In the genomic region with DNA sequence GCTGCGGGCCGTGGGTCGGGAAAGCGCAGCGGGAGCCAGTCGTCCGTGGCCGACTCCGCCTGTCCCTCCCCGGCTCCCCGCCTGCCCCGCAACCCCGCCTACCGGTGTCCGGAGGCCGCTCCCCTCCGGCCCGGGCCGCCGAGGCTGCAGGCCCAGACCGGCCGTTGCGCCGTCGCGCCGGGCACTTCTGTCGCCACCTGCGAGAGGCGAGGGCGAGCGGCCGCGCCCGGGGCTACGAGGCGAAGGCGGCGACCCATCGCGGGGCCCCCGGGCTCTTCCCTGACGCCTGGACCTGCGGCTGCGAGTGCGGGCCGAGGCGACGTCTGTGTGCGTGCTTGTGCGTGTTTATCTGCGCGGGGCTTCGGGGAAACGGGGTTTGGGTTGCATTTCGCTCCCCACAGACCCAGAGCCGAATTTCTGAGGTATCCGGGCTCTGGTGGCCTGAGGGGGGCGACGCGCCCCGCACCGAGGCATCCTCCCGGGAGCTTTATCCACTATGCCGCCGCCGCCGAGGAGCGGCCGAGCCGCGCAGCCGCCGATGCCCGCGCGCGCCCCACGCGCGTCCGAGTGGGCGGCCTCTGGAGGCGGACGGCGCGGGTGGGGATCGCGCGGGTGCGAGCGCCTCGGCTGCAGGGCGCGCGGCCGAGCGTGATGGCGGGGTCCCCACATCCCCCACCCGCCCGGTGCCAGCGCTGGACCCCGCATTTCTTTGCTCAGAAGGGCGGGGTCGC, we compare ENCODE assay signal across 8 mouse cellular contexts. TPM values are rescaled to one million over a fixed set of nuclear protein-coding genes. Genes with fewer than 3 reads are reported as not detected.
A peak's percentile ranks its signal among the peaks of the same experiment; 100 is the strongest.
DNase-seq lines count a peak whose midpoint lies in the region; ATAC-seq and TF ChIP-seq lines count a peak whose summit lies in the region.

No protein-coding gene starts in this region.

- no peaks in the 10 kb centered on the region for H3K36me3 ChIP-seq in embryonic facial prominence, embryonic 12.5 days
- H3K36me3 ChIP-seq in heart, embryonic 15.5 days, result no peaks in the 10 kb centered on the region
- no peaks in the 10 kb centered on the region for H3K36me3 ChIP-seq in limb, embryonic 12.5 days
- H3K36me3 ChIP-seq in midbrain, embryonic 14.5 days (ENCODE audit: control insufficient read depth, insufficient read depth, low read length), result no peaks in the 10 kb centered on the region

- H3K4me3 ChIP-seq in embryonic facial prominence, embryonic 12.5 days, result peak overlapping the region; percentile 90
- H3K4me3 ChIP-seq in heart, embryonic 15.5 days, result peak overlapping the region; percentile 92
- peak overlapping the region; percentile 87 for H3K4me3 ChIP-seq in limb, embryonic 12.5 days (replicated peaks)
- H3K4me3 ChIP-seq in midbrain, embryonic 14.5 days (replicated peaks; ENCODE audit: low read depth, low read length), result peak overlapping the region; percentile 82

- no peaks in the 10 kb centered on the region for H3K27me3 ChIP-seq in Patski
- no peaks in the 10 kb centered on the region for H3K27me3 ChIP-seq in embryonic facial prominence, embryonic 12.5 days
- H3K27me3 ChIP-seq in heart, embryonic 15.5 days, result no peaks in the 10 kb centered on the region
- no peaks in the 10 kb centered on the region for H3K27me3 ChIP-seq in limb, embryonic 12.5 days
- no peaks in the 10 kb centered on the region for H3K27me3 ChIP-seq in midbrain, embryonic 14.5 days (ENCODE audit: control insufficient read depth, insufficient read depth, low read length)

- H3K9ac ChIP-seq in embryonic facial prominence, embryonic 12.5 days, result peak overlapping the region; percentile 89
- peak overlapping the region; percentile 90 for H3K9ac ChIP-seq in heart, embryonic 15.5 days
- H3K9ac ChIP-seq in limb, embryonic 12.5 days (replicated peaks), result peak overlapping the region; percentile 93
- H3K9ac ChIP-seq in midbrain, embryonic 14.5 days (replicated peaks; ENCODE audit: low read length), result peak overlapping the region; percentile 97

- H3K4me2 ChIP-seq in embryonic facial prominence, embryonic 12.5 days (replicated peaks), result peak overlapping the region; percentile 67
- peak overlapping the region; percentile 82 for H3K4me2 ChIP-seq in heart, embryonic 15.5 days
- H3K4me2 ChIP-seq in limb, embryonic 12.5 days, result peak overlapping the region; percentile 71
- peak overlapping the region; percentile 80 for H3K4me2 ChIP-seq in midbrain, embryonic 14.5 days (ENCODE audit: low read length)

- peak; percentile 93 for ATAC-seq in Patski
- ATAC-seq in embryonic facial prominence, embryonic 12.5 days (ENCODE audit: insufficient number of reproducible peaks, insufficient read depth, low FRiP score, low TSS enrichment), result peak; percentile 63
- ATAC-seq in heart, embryonic 15.5 days (replicated peaks; ENCODE audit: insufficient number of reproducible peaks, insufficient read depth, low FRiP score, low read depth), result peak; percentile 86
- ATAC-seq in limb, embryonic 12.5 days (ENCODE audit: insufficient number of reproducible peaks, insufficient read depth, low FRiP score, low TSS enrichment, low read depth), result peak; percentile 21
- peak; percentile 65 for ATAC-seq in midbrain, embryonic 14.5 days (ENCODE audit: low FRiP score, low TSS enrichment)

- TF ChIP-seq CTCF in Patski (IDR thresholded peaks at IDR 0.05), result no peak

- no peaks in the 10 kb centered on the region for H3K9me3 ChIP-seq in embryonic facial prominence, embryonic 12.5 days
- no peaks in the 10 kb centered on the region for H3K9me3 ChIP-seq in heart, embryonic 15.5 days (replicated peaks)
- no peaks in the 10 kb centered on the region for H3K9me3 ChIP-seq in limb, embryonic 12.5 days
- H3K9me3 ChIP-seq in midbrain, embryonic 14.5 days (ENCODE audit: control insufficient read depth, low read length), result no peaks in the 10 kb centered on the region

- CTCF ChIA-PET in Patski (lab: Charles Lee), result interaction anchor here (0.9 to 4.2 kb wide), 8 partner anchors 13 to 185 kb away, joined by 3 to 22 read pairs (median 4); no protein-coding TSS in a partner anchor

- peak overlapping the region; percentile 97 for H3K27ac ChIP-seq in embryonic facial prominence, embryonic 12.5 days
- H3K27ac ChIP-seq in heart, embryonic 15.5 days, result peak overlapping the region; percentile 95
- peak overlapping the region; percentile 99 for H3K27ac ChIP-seq in limb, embryonic 12.5 days
- peak overlapping the region; percentile 100 for H3K27ac ChIP-seq in midbrain, embryonic 14.5 days (replicated peaks; ENCODE audit: low read depth, low read length)

- in situ Hi-C loops in Patski (cut with MboI; ENCODE audit: low pct_unique_long_range_greater_than_20kb), result no loop called here

- POLR2A ChIA-PET in Patski (lab: Charles Lee), result interaction anchor here (1.2 to 1.9 kb wide), 4 partner anchors 16 to 125 kb away, joined by 4 to 6 read pairs (median 4); no protein-coding TSS in a partner anchor

- DNase-seq in ovary, adult 18-20 months (ENCODE audit: low spot score), result peak; percentile 84
- no peak for DNase-seq in ovary, postnatal 10 days (ENCODE audit: low spot score)
- no peak for DNase-seq in Patski (ENCODE audit: low read depth, low spot score)
- no peak for DNase-seq in midbrain, embryonic 14.5 days
- DNase-seq in spleen, postnatal 14 days (ENCODE audit: low spot score in 2 of 2), result no peak

- peaks cover 23% of the 10 kb centered on the region for H3K4me1 ChIP-seq in embryonic facial prominence, embryonic 12.5 days
- H3K4me1 ChIP-seq in heart, embryonic 15.5 days (replicated peaks), result peaks cover 20% of the 10 kb centered on the region
- peaks cover 38% of the 10 kb centered on the region for H3K4me1 ChIP-seq in limb, embryonic 12.5 days (replicated peaks)
- peaks cover 29% of the 10 kb centered on the region for H3K4me1 ChIP-seq in midbrain, embryonic 14.5 days (ENCODE audit: control insufficient read depth, insufficient read depth, low read length)

- under 1% methylated on average over 98 of the region's 105 CpGs for WGBS in embryonic facial prominence, embryonic 12.5 days
- WGBS in heart, embryonic 15.5 days, result under 1% methylated on average over 83 of the region's 105 CpGs
- WGBS in limb, embryonic 12.5 days, result under 1% methylated on average over 102 of the region's 105 CpGs
- WGBS in midbrain, embryonic 14.5 days, result under 1% methylated on average over 105 of the region's 105 CpGs

RNA-seq across cellular contexts. Expression of gene Bcar3, which starts 0.5 kb away (rescaled TPM):
- polyA plus RNA-seq in Patski (2021), result 24.9 TPM
- 8.9 and 11.2 TPM in 2 replicates for polyA plus RNA-seq in embryonic facial prominence, embryonic 12.5 days (2016; fragmentation: Nextera tagmentation; extraction: Ambion mirVana)
- polyA plus RNA-seq in heart, embryonic 15.5 days (2015; fragmentation: Nextera tagmentation; extraction: Ambion mirVana), result 3.9 and 5.7 TPM in 2 replicates
- 6.9 and 7.6 TPM in 2 replicates for polyA plus RNA-seq in limb, embryonic 12.5 days (2016; fragmentation: Nextera tagmentation; extraction: Ambion mirVana)
- polyA plus RNA-seq in midbrain, embryonic 14.5 days (2014; fragmentation: Nextera tagmentation; extraction: Ambion mirVana), result 6.3 and 6.4 TPM in 2 replicates

RNA-seq across cellular contexts. Expression of gene Dnttip2, which starts 19.2 kb away (rescaled TPM):
- 93.6 TPM for polyA plus RNA-seq in Patski (2021)
- 77.1 and 82.2 TPM in 2 replicates for polyA plus RNA-seq in embryonic facial prominence, embryonic 12.5 days (2016; fragmentation: Nextera tagmentation; extraction: Ambion mirVana)
- polyA plus RNA-seq in heart, embryonic 15.5 days (2015; fragmentation: Nextera tagmentation; extraction: Ambion mirVana), result 37.7 and 38.4 TPM in 2 replicates
- polyA plus RNA-seq in limb, embryonic 12.5 days (2016; fragmentation: Nextera tagmentation; extraction: Ambion mirVana), result 86.5 and 90.5 TPM in 2 replicates
- 48.5 and 57.6 TPM in 2 replicates for polyA plus RNA-seq in midbrain, embryonic 14.5 days (2014; fragmentation: Nextera tagmentation; extraction: Ambion mirVana)

RNA-seq across cellular contexts. Expression of gene Gclm, which starts 48.0 kb away (rescaled TPM):
- polyA plus RNA-seq in Patski (2021), result 459 TPM
- polyA plus RNA-seq in embryonic facial prominence, embryonic 12.5 days (2016; fragmentation: Nextera tagmentation; extraction: Ambion mirVana), result 58.1 and 61.5 TPM in 2 replicates
- polyA plus RNA-seq in heart, embryonic 15.5 days (2015; fragmentation: Nextera tagmentation; extraction: Ambion mirVana), result 65.6 and 71.9 TPM in 2 replicates
- 60.7 and 64.0 TPM in 2 replicates for polyA plus RNA-seq in limb, embryonic 12.5 days (2016; fragmentation: Nextera tagmentation; extraction: Ambion mirVana)
- 42.5 and 54.5 TPM in 2 replicates for polyA plus RNA-seq in midbrain, embryonic 14.5 days (2014; fragmentation: Nextera tagmentation; extraction: Ambion mirVana)

Comparison
In these comparisons a context has a peak if more than half of its experiments do, and no peak if none do; other contexts are left out.
1. ATAC-seq: peak in every context shown above with its lines; median percentile 93 in Patski; 86 in heart, embryonic 15.5 days; 65 in midbrain, embryonic 14.5 days; 63 in embryonic facial prominence, embryonic 12.5 days; 21 in limb, embryonic 12.5 days.